Mouse (Mus musculus) liver, postnatal 0 days (tissue): Measurements from ENCODE around the gene Acvr2a.

ENCODE experiments used
- CTCF ChIP-seq: sonication (generic); IDR thresholded peaks from 2 replicates; pipeline ENCODE4 v1.5.1; 2016; ENCODE audit warnings: antibody characterized with exemption, low read depth
- EP300 ChIP-seq: IDR thresholded peaks from 2 replicates; pipeline ENCODE4 v1.6.1; 2016; ENCODE audit warnings: antibody characterized with exemption, low read depth, mild to moderate bottlenecking

DNA sequence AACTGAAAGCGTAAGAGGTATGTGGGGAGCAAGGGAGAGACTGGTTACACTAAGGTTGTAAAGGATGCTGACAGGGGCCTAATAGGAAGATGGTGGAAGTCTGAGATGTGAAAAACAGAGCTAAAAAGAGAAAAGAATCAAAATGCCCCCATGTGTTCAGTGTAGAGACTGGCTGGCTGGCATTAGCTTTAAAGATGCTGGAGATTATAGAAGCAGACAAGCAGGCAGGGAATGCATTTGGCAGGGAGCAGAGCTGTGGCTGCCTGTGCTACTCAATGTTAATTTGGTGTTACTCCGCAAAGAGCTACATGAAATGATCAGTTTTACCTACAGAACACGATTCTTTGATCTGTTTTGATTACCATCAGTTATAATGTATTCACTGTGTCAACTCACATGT is 43.3 kb upstream of the Acvr2a start:
- TF ChIP-seq CTCF = no peak
- no peak for TF ChIP-seq EP300
